Mouse (Mus musculus) cortical plate, adult 2 months (tissue): ENCODE results near the gene Fbxo28. TPM values are rescaled to one million over a fixed set of nuclear protein-coding genes. Genes with fewer than 3 reads are reported as not detected.
"Not testable (repeated sequence)": the region's sequence is repeated elsewhere in the genome, so short reads cannot be mapped to it uniquely, and the experiment has no call there.

Source experiments
- H3K27ac ChIP-seq: fragments of 200-500 bp; 2 replicates; pipeline ENCODE4 v1.5.1; 2012; ENCODE audit warnings: low read length, control low read depth, inconsistent platforms; ENCODE audit not compliant: insufficient read depth
- H3K4me1 ChIP-seq: fragments of 200-500 bp; 2 replicates; pipeline ENCODE4 v1.6.1; 2011; ENCODE audit warnings: low read length; ENCODE audit not compliant: control insufficient read depth, insufficient read depth
- H3K4me3 ChIP-seq: fragments of 200-500 bp; 2 replicates; pipeline ENCODE4 v1.5.1; 2011; ENCODE audit warnings: mild to moderate bottlenecking, low read length, control low read depth; ENCODE audit not compliant: insufficient read depth
- CTCF ChIP-seq: fragments of 200-500 bp; IDR thresholded peaks from 2 replicates; pipeline ENCODE4 v1.5.1; 2011; ENCODE audit warnings: mild to moderate bottlenecking, control low read depth, low read length; ENCODE audit not compliant: insufficient read depth; ENCODE audit errors: extremely low read depth
- POLR2A ChIP-seq: fragments of 200-500 bp; IDR thresholded peaks from 2 replicates; pipeline ENCODE4 v1.6.1; 2011; ENCODE audit warnings: mild to moderate bottlenecking, low read length, control low read depth; ENCODE audit not compliant: insufficient read depth; ENCODE audit errors: extremely low read depth
- polyA plus RNA-seq: library from polyadenylated mRNA; depleted of rRNA; stranded (reverse); fragments of >200 nt; gene quantifications from 2 replicates; pipeline ENCODE4 v1.2.3, GENCODE M21; 2012

Fbxo28 gene
- polyA plus RNA-seq, 1 experiment = 27.4 TPM

- TF ChIP-seq CTCF = no peak
- no peak for TF ChIP-seq POLR2A
These were observed 44.6 kb downstream of the Fbxo28 start for GRCm38 (mm10) chr1:182296816-182297215.

GRCm38 (mm10) chr1:182296141-182296540 lies 45.3 kb downstream of the Fbxo28 start:
- TF ChIP-seq CTCF (no peak), POLR2A (no peak)

More at GRCm38 (mm10) chr1:182296816-182297215, 44.6 kb downstream of the Fbxo28 start:
- Histone ChIP-seq H3K4me1 (no peaks in the 10 kb centered on the region), H3K27ac (no peak overlapping the region), H3K4me3 (no peak overlapping the region)

GRCm38 (mm10) chr1:182292291-182292690 lies 49.1 kb downstream of the Fbxo28 start:
- no peak for TF ChIP-seq POLR2A
- no peak for TF ChIP-seq CTCF
- no peaks in the 10 kb centered on the region for H3K4me1 ChIP-seq

More at GRCm38 (mm10) chr1:182296141-182296540, 45.3 kb downstream of the Fbxo28 start:
- no peak overlapping the region for H3K4me3 ChIP-seq
- no peaks in the 10 kb centered on the region for H3K4me1 ChIP-seq
- H3K27ac ChIP-seq = no peak overlapping the region

GRCm38 (mm10) chr1:182290741-182291140 lies 50.7 kb downstream of the Fbxo28 start:
- H3K27ac ChIP-seq, H3K4me1 ChIP-seq, H3K4me3 ChIP-seq: not testable (repeated sequence)

More at GRCm38 (mm10) chr1:182292291-182292690, 49.1 kb downstream of the Fbxo28 start:
- Histone ChIP-seq H3K4me3 (no peak overlapping the region), H3K27ac (no peak overlapping the region)

GRCm38 (mm10) chr1:182289781-182290180 lies 51.6 kb downstream of the Fbxo28 start:
- no peak overlapping the region for H3K4me3 ChIP-seq
- no peaks in the 10 kb centered on the region for H3K4me1 ChIP-seq
- no peak overlapping the region; the same call in 1 of the 2 replicates for H3K27ac ChIP-seq
- TF ChIP-seq CTCF = no peak
- TF ChIP-seq POLR2A = no peak

GRCm38 (mm10) chr1:182288601-182289000 lies 52.8 kb downstream of the Fbxo28 start:
- no peaks in the 10 kb centered on the region for H3K4me1 ChIP-seq
- H3K4me3 ChIP-seq = no peak overlapping the region
- TF ChIP-seq CTCF = no peak
- no peak for TF ChIP-seq POLR2A
- H3K27ac ChIP-seq = peak overlapping the region; percentile 40; the same call in 1 of the 2 replicates

- H3K27ac ChIP-seq = no peak overlapping the region
- no peaks in the 10 kb centered on the region for H3K4me1 ChIP-seq
- no peak overlapping the region for H3K4me3 ChIP-seq
- peak; percentile 27; the same call in 1 of the 2 replicates for TF ChIP-seq CTCF
- no peak for TF ChIP-seq POLR2A
These were observed 53.6 kb downstream of the Fbxo28 start for GRCm38 (mm10) chr1:182287781-182288180.

- Histone ChIP-seq H3K4me3 (no peak overlapping the region), H3K4me1 (peaks cover 7% of the 10 kb centered on the region; the same call in 1 of the 2 replicates), H3K27ac (no peak overlapping the region)
- TF ChIP-seq POLR2A (no peak), CTCF (no peak)
These were observed 56.6 kb downstream of the Fbxo28 start for GRCm38 (mm10) chr1:182284795-182285194.

- no peak overlapping the region; the same call in 1 of the 2 replicates for H3K4me3 ChIP-seq
- peaks cover 7% of the 10 kb centered on the region; the same call in 1 of the 2 replicates for H3K4me1 ChIP-seq
- TF ChIP-seq POLR2A (no peak), CTCF (no peak)
- H3K27ac ChIP-seq = no peak overlapping the region
These were observed 58.2 kb downstream of the Fbxo28 start for GRCm38 (mm10) chr1:182283231-182283630.
